Mouse (Mus musculus) midbrain, embryonic 15.5 days (tissue): ENCODE data around the gene Syn3. TPM values are rescaled to one million over a fixed set of nuclear protein-coding genes. Genes with fewer than 3 reads are reported as not detected.

Experiments
- ATAC-seq: fragments of 200-750 bp; cut with Nextera tagmentation; replicated peaks from 2 replicates; pipeline ENCODE4 v1.8.0; 2017; ENCODE audit warnings: moderate TSS enrichment
- H3K27ac ChIP-seq: fragments of 300-500 bp; sonication (generic); 2 replicates; pipeline ENCODE4 v1.5.1; 2015; ENCODE audit warnings: mild to moderate bottlenecking, inconsistent platforms
- H3K27me3 ChIP-seq: fragments of 300-500 bp; sonication (generic); replicated peaks from 2 replicates; pipeline ENCODE4 v1.6.1; 2015; ENCODE audit warnings: inconsistent platforms
- H3K36me3 ChIP-seq: fragments of 300-500 bp; sonication (generic); replicated peaks from 2 replicates; pipeline ENCODE4 v1.6.1; 2015; ENCODE audit warnings: inconsistent platforms
- H3K4me1 ChIP-seq: fragments of 300-500 bp; sonication (generic); 2 replicates; pipeline ENCODE4 v1.6.1; 2015; ENCODE audit warnings: inconsistent platforms
- H3K4me2 ChIP-seq: fragments of 300-500 bp; sonication (generic); 2 replicates; pipeline ENCODE4 v1.6.1; 2015; ENCODE audit warnings: inconsistent platforms, mild to moderate bottlenecking, moderate library complexity
- H3K4me3 ChIP-seq: fragments of 300-500 bp; sonication (generic); 2 replicates; pipeline ENCODE4 v1.5.1; 2015; ENCODE audit warnings: mild to moderate bottlenecking, inconsistent platforms
- H3K9ac ChIP-seq: fragments of 300-500 bp; sonication (generic); 2 replicates; pipeline ENCODE4 v1.6.1; 2015; ENCODE audit warnings: mild to moderate bottlenecking, inconsistent platforms
- H3K9me3 ChIP-seq: fragments of 300-500 bp; sonication (generic); 2 replicates; pipeline ENCODE4 v1.6.1; 2016; ENCODE audit warnings: inconsistent platforms
- WGBS: fragments of 180-500 bp; shearing (Covaris S2); methylation state at CpG from one replicate; pipeline ENCODE4 v1.1.7; 2015; ENCODE audit warnings: mixed read lengths; 5-methylcytosine and 5-hydroxymethylcytosine counted together
- polyA plus RNA-seq: library from polyadenylated mRNA; unstranded; fragments of >200 nt; fragmentation: Nextera tagmentation; extraction: Ambion mirVana; gene quantifications from 2 replicates; pipeline ENCODE4 v1.2.1, GENCODE M21; 2015

The Syn3 gene
- polyA plus RNA-seq, 1 experiment from 2014 or later, result 31.7 TPM

DNA sequence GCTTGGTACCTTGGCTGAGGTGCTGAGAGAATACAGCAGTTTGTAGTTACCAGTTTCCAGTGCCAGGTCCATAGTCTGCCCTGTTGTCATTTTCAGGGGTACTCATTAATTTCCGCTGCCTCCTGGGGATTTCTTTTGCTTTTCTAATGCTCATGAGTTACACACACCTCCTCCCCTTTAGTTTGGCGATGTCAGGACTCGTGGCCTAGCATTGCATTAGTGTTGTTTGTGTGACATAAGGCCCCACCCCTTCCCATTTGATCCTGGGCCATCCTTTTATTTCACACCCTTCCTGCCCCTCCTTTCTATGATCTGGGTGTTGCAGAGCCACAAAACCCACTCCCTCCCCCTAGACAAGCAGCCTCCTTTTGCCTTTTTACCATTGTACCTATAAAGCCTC is 334.6 kb downstream of the Syn3 start:
- ATAC-seq, result no peak
- Histone ChIP-seq H3K4me3 (no peak overlapping the region), H3K27ac (no peak overlapping the region), H3K9me3 (no peaks in the 10 kb centered on the region), H3K4me1 (0 out of 2 replicates have a peak, but pooled peaks cover 4% of the 10 kb centered on the region), H3K36me3 (no peaks in the 10 kb centered on the region), H3K27me3 (no peaks in the 10 kb centered on the region), H3K9ac (no peak overlapping the region), H3K4me2 (no peak overlapping the region)
- 63% methylated on average over 3 of the region's 3 CpGs for WGBS

DNA sequence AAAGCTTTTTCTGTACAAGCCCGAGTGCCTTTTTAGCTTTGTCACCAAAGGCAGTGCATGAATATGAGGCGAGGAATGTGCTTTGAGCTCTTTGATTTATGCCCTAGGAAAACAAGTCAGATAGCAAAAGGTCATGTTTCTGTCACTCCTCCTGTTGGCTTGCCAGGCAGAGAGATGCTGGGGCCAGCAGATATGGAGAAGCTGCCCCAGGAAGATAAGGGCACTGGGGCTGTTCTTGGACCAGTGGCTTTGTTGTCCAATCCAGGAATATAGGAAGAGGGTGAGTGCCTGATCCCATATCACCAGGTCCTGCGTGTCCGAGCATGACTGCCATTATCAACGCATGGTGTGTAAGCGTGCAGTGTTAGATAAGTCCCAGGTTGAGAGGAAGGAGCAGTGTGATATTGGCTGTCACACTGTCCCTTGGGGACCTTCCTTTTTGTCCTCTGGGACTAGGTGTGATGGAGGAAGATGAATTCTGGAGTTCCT is 336.9 kb downstream of the Syn3 start:
- Histone ChIP-seq H3K27ac (no peak overlapping the region), H3K9ac (no peak overlapping the region), H3K4me3 (no peak overlapping the region), H3K27me3 (no peaks in the 10 kb centered on the region), H3K4me1 (0 out of 2 replicates have a peak, but pooled peaks cover under 1% of the 10 kb centered on the region), H3K4me2 (no peak overlapping the region), H3K9me3 (no peaks in the 10 kb centered on the region), H3K36me3 (no peaks in the 10 kb centered on the region)
- ATAC-seq, result no peak
- WGBS, result 73% methylated on average over 6 of the region's 6 CpGs

DNA sequence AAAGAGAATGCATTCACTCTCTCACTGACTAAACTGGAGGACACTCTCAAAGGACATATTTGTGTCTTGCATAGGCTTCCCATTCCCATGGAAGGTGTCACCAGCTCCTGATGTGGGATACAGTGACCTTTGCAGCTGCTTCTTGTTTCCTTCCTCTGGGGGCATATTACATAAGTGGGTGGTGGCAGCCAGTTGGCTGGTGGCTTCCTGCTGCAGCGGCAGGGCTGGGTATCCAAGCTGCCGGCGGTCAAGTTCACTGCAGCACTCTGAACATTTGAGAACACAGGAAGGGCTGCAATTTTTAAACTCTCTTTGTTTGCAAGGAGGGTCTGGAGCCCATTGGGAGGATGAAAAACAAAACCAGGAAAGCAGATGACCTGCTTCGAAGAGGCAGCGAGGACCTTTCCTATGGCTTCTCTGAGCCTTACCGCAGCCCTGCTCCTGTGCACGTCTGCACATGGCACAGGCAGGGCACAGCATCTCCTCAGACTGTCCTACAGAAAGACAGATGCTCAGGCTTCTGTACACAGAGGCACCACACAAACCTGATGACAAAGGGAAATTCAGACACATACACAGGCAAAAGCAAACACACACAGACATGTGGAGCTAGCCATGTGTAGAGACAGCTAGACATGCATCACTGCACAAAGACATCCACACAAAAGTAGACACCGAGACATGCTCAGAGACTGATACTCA is 340.3 kb downstream of the Syn3 start:
- Histone ChIP-seq H3K4me2 (no peak overlapping the region), H3K9ac (no peak overlapping the region), H3K9me3 (no peaks in the 10 kb centered on the region), H3K4me3 (no peak overlapping the region), H3K4me1 (no peaks in the 10 kb centered on the region), H3K27me3 (no peaks in the 10 kb centered on the region), H3K27ac (no peak overlapping the region), H3K36me3 (no peaks in the 10 kb centered on the region)
- WGBS, result 78% methylated on average over 8 of the region's 8 CpGs
- no peak for ATAC-seq

DNA sequence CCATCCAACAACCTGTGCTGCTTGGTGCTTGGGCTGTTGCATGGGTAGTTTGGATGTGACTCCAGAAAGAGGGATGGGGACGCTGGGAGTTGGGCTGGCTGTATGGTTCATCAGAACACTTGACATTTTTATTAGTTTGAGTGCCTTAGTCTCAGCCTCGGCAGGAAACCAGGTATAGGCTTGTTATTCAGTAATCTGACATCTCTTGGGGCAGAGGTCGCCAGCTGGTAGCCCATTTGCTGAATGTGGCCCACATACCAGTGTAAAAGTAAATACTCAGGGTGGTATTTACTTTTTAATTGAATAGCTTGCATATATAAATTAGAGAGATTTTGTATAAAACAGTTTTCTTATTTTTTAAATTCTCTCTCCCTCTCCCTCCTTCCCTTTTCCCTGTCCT is 343.4 kb downstream of the Syn3 start:
- H3K9ac ChIP-seq, result no peak overlapping the region
- no peak overlapping the region for H3K27ac ChIP-seq
- no peaks in the 10 kb centered on the region for H3K9me3 ChIP-seq
- H3K4me1 ChIP-seq, result no peaks in the 10 kb centered on the region
- no peaks in the 10 kb centered on the region for H3K36me3 ChIP-seq
- ATAC-seq, result no peak
- H3K4me2 ChIP-seq, result no peak overlapping the region
- H3K4me3 ChIP-seq, result no peak overlapping the region
- WGBS, result 68% methylated on average over 3 of the region's 3 CpGs
- no peaks in the 10 kb centered on the region for H3K27me3 ChIP-seq

DNA sequence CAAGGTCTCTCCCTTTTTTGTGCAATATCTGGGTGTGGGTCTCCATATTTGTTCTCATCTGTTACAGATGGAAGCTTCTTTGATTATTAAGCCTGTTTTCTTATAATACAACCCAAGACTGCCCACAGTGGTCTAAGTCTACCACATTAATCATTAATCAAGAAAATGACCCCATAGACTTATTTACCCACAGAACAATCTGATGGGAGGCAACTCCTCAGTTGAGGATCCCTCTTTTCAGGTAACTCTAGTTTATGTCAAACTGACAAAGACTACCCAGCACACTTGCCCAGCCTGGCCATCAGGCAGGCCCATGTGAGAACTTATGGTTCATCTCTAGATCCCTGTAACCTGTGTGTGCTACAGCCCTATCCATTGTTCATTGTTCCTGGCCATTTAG is 345.5 kb downstream of the Syn3 start:
- Histone ChIP-seq H3K9me3 (no peaks in the 10 kb centered on the region), H3K4me2 (no peak overlapping the region), H3K4me1 (no peaks in the 10 kb centered on the region), H3K36me3 (no peaks in the 10 kb centered on the region), H3K27ac (no peak overlapping the region), H3K27me3 (no peaks in the 10 kb centered on the region), H3K4me3 (no peak overlapping the region), H3K9ac (no peak overlapping the region)
- no peak for ATAC-seq

DNA sequence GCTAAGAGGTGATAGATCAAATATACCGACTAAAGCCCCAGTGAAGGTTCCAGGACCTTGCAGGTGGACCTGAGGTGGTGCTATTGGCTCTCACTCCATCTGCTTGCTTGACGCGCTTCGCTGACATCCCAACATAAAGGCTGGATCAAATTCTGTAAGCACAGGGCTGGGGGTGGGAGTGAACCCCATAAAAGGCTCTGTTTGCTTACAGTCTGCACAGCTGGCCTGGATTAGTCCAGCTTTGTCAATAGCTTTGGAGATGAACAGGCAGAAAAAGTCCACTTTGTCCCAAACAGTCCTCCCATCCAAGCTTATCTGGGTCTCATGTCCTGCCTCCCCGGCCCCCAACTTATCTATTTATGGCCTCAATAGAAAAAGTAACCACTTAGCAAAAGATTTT is 347.3 kb downstream of the Syn3 start:
- WGBS, result 72% methylated on average over 5 of the region's 5 CpGs
- no peak for ATAC-seq
- Histone ChIP-seq H3K27me3 (no peaks in the 10 kb centered on the region), H3K4me3 (no peak overlapping the region), H3K4me1 (no peaks in the 10 kb centered on the region), H3K36me3 (no peaks in the 10 kb centered on the region), H3K9me3 (no peaks in the 10 kb centered on the region), H3K4me2 (no peak overlapping the region), H3K9ac (no peak overlapping the region), H3K27ac (no peak overlapping the region)

DNA sequence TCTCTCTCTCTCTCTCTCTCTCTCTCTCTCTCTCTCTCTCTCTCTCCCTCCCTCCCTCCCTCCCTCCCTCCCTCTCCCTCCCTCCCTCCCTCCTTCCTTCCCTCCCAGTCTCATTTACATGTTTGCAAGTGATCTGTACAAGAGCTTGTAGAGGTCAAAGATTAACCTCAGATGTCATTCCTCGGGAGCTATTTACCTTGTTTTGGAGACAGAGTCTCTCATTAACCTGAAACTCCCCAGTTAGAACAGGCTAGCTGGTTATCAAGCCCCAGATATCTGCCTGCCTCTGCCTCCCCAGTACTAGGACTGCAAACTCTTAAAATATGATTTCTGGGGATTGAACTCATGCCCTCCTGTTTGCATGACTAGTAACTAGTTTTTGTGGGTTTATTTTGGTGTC is 348.6 kb downstream of the Syn3 start:
- no peak for ATAC-seq
- Histone ChIP-seq H3K9ac (no peak overlapping the region), H3K4me3 (no peak overlapping the region), H3K27me3 (no peaks in the 10 kb centered on the region), H3K36me3 (no peaks in the 10 kb centered on the region), H3K4me1 (no peaks in the 10 kb centered on the region), H3K4me2 (no peak overlapping the region), H3K9me3 (no peaks in the 10 kb centered on the region), H3K27ac (no peak overlapping the region)
- 75% methylated on average over 1 of the region's 1 CpGs for WGBS

DNA sequence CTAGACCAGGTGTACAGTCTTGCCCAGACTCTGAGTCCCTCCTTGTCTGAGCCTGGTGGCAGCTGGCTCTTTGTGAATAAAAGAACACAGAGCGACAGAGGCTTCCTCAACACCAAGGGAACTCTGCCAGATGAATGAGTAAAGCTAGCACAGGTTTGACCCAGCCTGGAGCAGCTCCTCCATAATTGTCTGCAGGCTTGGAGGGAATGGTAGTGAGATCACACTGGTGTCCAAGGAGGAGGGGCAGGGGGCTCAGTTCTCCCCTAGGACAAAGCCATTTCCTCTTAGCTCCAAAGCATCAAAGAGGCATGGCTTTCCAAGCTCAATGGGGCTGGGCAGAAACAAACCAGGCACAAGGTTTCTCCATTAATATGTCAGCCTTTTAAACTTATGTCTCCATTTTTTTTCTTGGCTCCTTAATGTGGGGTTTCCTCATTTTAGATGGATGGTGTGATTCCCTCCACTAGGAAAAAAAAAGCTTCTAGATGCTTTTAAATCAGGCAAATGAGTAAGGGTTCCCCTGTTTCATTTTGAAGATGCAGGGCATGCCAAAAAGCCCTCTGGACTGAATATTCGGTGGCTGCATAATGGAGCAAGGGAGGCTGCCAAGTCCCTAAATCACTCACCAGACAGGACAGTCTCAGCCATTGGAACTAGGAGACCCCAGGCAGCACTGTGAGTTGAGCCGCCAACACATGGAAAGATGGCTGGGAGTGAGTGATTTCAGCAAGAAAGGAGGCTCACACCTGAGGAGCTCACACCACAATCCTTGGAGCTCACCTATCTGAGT is 349.5 kb downstream of the Syn3 start:
- H3K27ac ChIP-seq, result no peak overlapping the region
- H3K4me1 ChIP-seq, result no peaks in the 10 kb centered on the region
- H3K36me3 ChIP-seq, result no peaks in the 10 kb centered on the region
- ATAC-seq, result peak; percentile 60; the same call in 1 of the 2 replicates
- no peak overlapping the region for H3K9ac ChIP-seq
- WGBS, result 78% methylated on average over 3 of the region's 3 CpGs
- H3K27me3 ChIP-seq, result no peaks in the 10 kb centered on the region
- H3K4me2 ChIP-seq, result no peak overlapping the region
- H3K9me3 ChIP-seq, result no peaks in the 10 kb centered on the region
- H3K4me3 ChIP-seq, result no peak overlapping the region

DNA sequence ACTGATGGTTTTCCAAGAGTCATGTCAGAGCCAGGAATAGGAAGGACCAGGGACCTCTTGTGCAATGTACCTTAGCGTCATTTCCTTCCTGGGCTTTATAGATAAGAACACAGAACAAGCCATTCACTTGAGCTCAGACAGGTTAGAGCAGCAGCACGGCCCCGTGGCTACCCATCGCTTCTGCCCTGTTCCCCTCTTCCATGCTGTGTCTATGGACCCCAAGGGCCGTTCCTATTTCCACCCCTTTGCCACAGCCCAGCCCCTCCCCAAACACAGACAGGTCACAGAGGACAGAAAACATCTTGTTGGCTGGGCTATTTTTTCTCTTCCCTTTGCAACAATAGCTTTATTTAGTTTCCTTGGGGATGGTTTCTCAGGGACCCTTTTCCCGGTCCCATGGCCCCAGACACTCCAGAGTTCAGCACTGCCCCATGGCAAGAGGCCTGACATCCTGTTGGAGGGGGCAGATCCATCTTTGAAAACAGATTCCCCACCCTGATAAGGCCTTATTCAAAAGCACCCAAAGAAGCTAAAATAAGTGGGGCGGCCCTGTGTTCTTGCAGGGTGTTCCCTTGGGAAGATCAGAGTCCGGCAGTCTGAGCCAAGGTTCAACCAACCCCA is 359.5 kb downstream of the Syn3 start:
- H3K4me1 ChIP-seq, result no peaks in the 10 kb centered on the region
- no peaks in the 10 kb centered on the region for H3K9me3 ChIP-seq
- 91% methylated on average over 8 of the region's 8 CpGs for WGBS

DNA sequence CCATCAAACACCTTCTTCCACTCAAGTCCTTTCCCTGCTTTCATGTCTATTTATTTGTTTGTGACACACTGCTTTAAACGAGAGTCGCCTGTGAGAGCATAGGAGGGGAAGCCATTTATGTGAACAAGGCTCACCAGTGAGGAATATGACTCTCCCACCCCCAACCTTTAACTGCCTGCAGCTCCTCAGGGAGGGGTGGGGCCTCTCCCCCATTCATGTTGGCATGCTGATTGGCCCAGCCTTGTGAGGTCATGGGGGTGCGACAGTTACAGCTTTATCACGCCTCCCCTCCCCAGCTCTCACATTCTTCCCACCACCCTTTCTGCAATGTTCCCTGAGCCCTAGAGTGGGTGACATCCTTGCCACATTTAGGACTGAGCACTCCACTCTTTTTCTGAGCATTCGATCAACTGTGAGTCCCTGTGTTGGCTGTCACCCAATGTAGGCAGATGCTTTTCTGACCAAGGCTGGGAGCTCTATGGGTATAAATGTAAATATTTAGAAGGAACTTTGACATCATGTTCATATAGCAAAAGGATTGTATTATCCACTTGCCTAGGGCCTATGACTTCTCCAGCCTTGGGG is 361.0 kb downstream of the Syn3 start:
- WGBS, result 66% methylated on average over 5 of the region's 5 CpGs
- Histone ChIP-seq H3K9me3 (no peaks in the 10 kb centered on the region), H3K4me2 (no peak overlapping the region), H3K4me3 (no peak overlapping the region), H3K9ac (no peak overlapping the region), H3K27me3 (no peaks in the 10 kb centered on the region), H3K36me3 (no peaks in the 10 kb centered on the region), H3K4me1 (no peaks in the 10 kb centered on the region), H3K27ac (no peak overlapping the region)
- ATAC-seq, result no peak

More for the DNA sequence above, 359.5 kb downstream of the Syn3 start:
- Histone ChIP-seq H3K9ac (no peak overlapping the region), H3K36me3 (no peaks in the 10 kb centered on the region), H3K4me3 (no peak overlapping the region), H3K27me3 (no peaks in the 10 kb centered on the region), H3K27ac (no peak overlapping the region), H3K4me2 (no peak overlapping the region)
- ATAC-seq, result no peak

DNA sequence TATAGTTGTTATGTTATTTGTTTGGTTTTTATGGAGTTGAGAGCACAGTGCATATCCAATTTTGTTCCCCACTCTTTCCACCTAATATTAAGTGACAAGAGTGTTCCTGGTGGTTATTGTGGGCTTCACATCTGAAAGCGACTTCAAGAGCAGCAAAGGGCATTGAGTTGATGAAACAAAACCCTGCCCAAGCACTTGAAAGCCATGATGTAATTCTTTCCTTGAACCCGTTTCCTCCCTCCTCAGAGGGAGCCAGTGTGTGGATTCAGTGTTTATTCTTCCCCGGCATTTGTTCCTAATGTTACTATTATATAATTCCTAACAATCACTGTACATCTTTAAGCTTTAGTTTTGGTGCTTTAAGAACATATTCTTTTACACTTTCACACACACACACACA is 361.6 kb downstream of the Syn3 start:
- 66% methylated on average over 3 of the region's 3 CpGs for WGBS
- H3K4me2 ChIP-seq, result no peak overlapping the region

DNA sequence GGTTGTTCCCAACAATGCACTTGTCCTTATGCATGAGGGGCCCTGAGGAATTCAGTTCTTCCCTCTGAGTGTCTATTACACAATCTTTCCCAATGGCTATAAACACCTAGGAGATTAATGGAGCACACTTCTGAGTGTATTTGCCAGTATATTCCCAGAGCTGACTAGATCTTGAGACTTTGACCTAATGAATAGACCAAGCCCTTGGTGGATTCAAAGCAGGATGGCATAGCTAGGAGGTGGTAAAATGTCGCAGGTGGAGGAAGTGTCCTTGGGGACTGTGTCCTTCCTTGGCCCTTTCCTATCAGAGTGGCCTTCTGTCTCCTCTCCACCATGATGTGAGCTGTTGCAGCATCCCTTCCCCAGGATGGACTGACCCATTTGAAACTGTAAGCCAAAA is 362.4 kb downstream of the Syn3 start:
- ATAC-seq, result no peak

More for the DNA sequence above, 361.6 kb downstream of the Syn3 start:
- no peaks in the 10 kb centered on the region for H3K4me1 ChIP-seq
- H3K9me3 ChIP-seq, result no peaks in the 10 kb centered on the region
- no peaks in the 10 kb centered on the region for H3K27me3 ChIP-seq
- no peak overlapping the region for H3K9ac ChIP-seq
- ATAC-seq, result no peak
- H3K36me3 ChIP-seq, result no peaks in the 10 kb centered on the region
- H3K4me3 ChIP-seq, result no peak overlapping the region
- no peak overlapping the region for H3K27ac ChIP-seq

More for the DNA sequence above, 362.4 kb downstream of the Syn3 start:
- WGBS, result 92% methylated on average over 1 of the region's 1 CpGs
- H3K27ac ChIP-seq, result no peak overlapping the region
- no peaks in the 10 kb centered on the region for H3K27me3 ChIP-seq
- no peaks in the 10 kb centered on the region for H3K9me3 ChIP-seq
- H3K4me3 ChIP-seq, result no peak overlapping the region
- no peak overlapping the region for H3K4me2 ChIP-seq
- H3K9ac ChIP-seq, result no peak overlapping the region
- H3K36me3 ChIP-seq, result no peaks in the 10 kb centered on the region
- no peaks in the 10 kb centered on the region for H3K4me1 ChIP-seq
